Mouse (Mus musculus) C2C12 (cell line): ENCODE data around the gene Dach1. TPM values are rescaled to one million over a fixed set of nuclear protein-coding genes. Genes with fewer than 3 reads are reported as not detected.

Experiments
- H3K27me3 ChIP-seq: one replicate; pipeline ENCODE4 v1.6.1; 2011; ENCODE audit not compliant: control insufficient read depth, insufficient read depth, insufficient read length
- H3K36me3 ChIP-seq: one replicate; pipeline ENCODE4 v1.6.1; 2011; ENCODE audit not compliant: control insufficient read depth, insufficient read depth
- H3K4me3 ChIP-seq: one replicate; pipeline ENCODE4 v1.5.1; 2011; ENCODE audit warnings: mild to moderate bottlenecking, control low read depth; ENCODE audit not compliant: poor library complexity, insufficient read depth, severe bottlenecking
- H3K79me2 ChIP-seq: one replicate; pipeline ENCODE4 v1.6.1; 2011; ENCODE audit not compliant: control insufficient read depth, insufficient read depth
- H3K79me3 ChIP-seq: one replicate; pipeline ENCODE4 v1.6.1; 2011; ENCODE audit warnings: low read depth, control low read depth
- H3ac ChIP-seq: one replicate; pipeline ENCODE3; 2011; ENCODE audit warnings: low read depth; ENCODE audit not compliant: control insufficient read depth, insufficient read length
- CEBPB ChIP-seq: IDR thresholded peaks from one replicate; pipeline ENCODE4 v1.6.1; 2011; ENCODE audit warnings: low read depth, mild to moderate bottlenecking, control low read depth, moderate library complexity
- CTCF ChIP-seq: IDR thresholded peaks from one replicate; pipeline ENCODE4 v1.5.1; 2011; ENCODE audit not compliant: control insufficient read depth, insufficient read depth, insufficient read length
- FOSL1 ChIP-seq: IDR thresholded peaks from one replicate; pipeline ENCODE4 v1.8.0; 2011; ENCODE audit warnings: mild to moderate bottlenecking, low read length; ENCODE audit not compliant: poor library complexity, insufficient read depth, severe bottlenecking
- MAX ChIP-seq: IDR thresholded peaks from one replicate; pipeline ENCODE4 v1.6.1; 2011; ENCODE audit warnings: mild to moderate bottlenecking, control low read depth
- MYOD1 ChIP-seq: IDR thresholded peaks from one replicate; pipeline ENCODE4 v1.6.1; 2011; ENCODE audit warnings: low read depth; ENCODE audit not compliant: control insufficient read depth, insufficient read length
- MYOG ChIP-seq: IDR thresholded peaks from one replicate; pipeline ENCODE4 v1.6.1; 2011; ENCODE audit not compliant: control insufficient read depth, insufficient read length; ENCODE audit errors: extremely low read depth
- USF1 ChIP-seq: IDR thresholded peaks from one replicate; pipeline ENCODE4 v1.6.1; 2011; ENCODE audit warnings: low read depth, mild to moderate bottlenecking, control low read depth, moderate library complexity
- polyA plus RNA-seq: library from polyadenylated mRNA; unstranded; fragments of >200 nt; fragmentation: generic; extraction: Trizol; gene quantifications from one replicate; pipeline ENCODE4 v1.2.1, GENCODE M21; 2012; ENCODE audit warnings: missing spikeins

The Dach1 gene
- polyA plus RNA-seq, 1 experiment: not detected

- Histone ChIP-seq H3K4me3 (no peak overlapping the region), H3ac (no peak overlapping the region), H3K79me3 (no peaks in the 10 kb centered on the region), H3K36me3 (no peaks in the 10 kb centered on the region), H3K79me2 (no peaks in the 10 kb centered on the region), H3K27me3 (no peaks in the 10 kb centered on the region)
- TF ChIP-seq CEBPB: no peak
- TF ChIP-seq MYOG: no peak
- no peak for TF ChIP-seq MYOD1
- no peak for TF ChIP-seq CTCF
- no peak for TF ChIP-seq MAX
- TF ChIP-seq USF1: no peak
- no peak for TF ChIP-seq FOSL1
Observed at GRCm38 (mm10) chr14:98085141-98085540, 84.4 kb downstream of the Dach1 start.

GRCm38 (mm10) chr14:98084720-98085119, 84.8 kb downstream of the Dach1 start:
- Histone ChIP-seq H3K4me3 (no peak overlapping the region), H3K79me2 (no peaks in the 10 kb centered on the region), H3K79me3 (no peaks in the 10 kb centered on the region), H3ac (no peak overlapping the region), H3K36me3 (no peaks in the 10 kb centered on the region), H3K27me3 (no peaks in the 10 kb centered on the region)
- no peak for TF ChIP-seq CTCF
- no peak for TF ChIP-seq USF1
- no peak for TF ChIP-seq MYOD1
- TF ChIP-seq CEBPB: no peak
- no peak for TF ChIP-seq FOSL1
- no peak for TF ChIP-seq MYOG
- no peak for TF ChIP-seq MAX

- no peaks in the 10 kb centered on the region for H3K79me2 ChIP-seq
- no peak overlapping the region for H3ac ChIP-seq
- H3K36me3 ChIP-seq: no peaks in the 10 kb centered on the region
- TF ChIP-seq MYOG (no peak), CTCF (no peak), USF1 (no peak)
- H3K27me3 ChIP-seq: no peaks in the 10 kb centered on the region
- H3K4me3 ChIP-seq: no peak overlapping the region
- H3K79me3 ChIP-seq: no peaks in the 10 kb centered on the region
Observed at GRCm38 (mm10) chr14:98083419-98083818, 86.1 kb downstream of the Dach1 start.

- Histone ChIP-seq H3K27me3 (no peaks in the 10 kb centered on the region), H3K36me3 (no peaks in the 10 kb centered on the region), H3ac (no peak overlapping the region), H3K4me3 (no peak overlapping the region), H3K79me3 (no peaks in the 10 kb centered on the region), H3K79me2 (no peaks in the 10 kb centered on the region)
- TF ChIP-seq MYOD1 (no peak), FOSL1 (no peak), USF1 (no peak), MAX (no peak), CEBPB (no peak), MYOG (no peak), CTCF (no peak)
Observed at GRCm38 (mm10) chr14:98080014-98080413, 89.6 kb downstream of the Dach1 start.

GRCm38 (mm10) chr14:98077996-98078395, 91.6 kb downstream of the Dach1 start:
- Histone ChIP-seq H3ac (no peak overlapping the region), H3K36me3 (no peaks in the 10 kb centered on the region)

GRCm38 (mm10) chr14:98073421-98074080, 96.0 kb downstream of the Dach1 start:
- Histone ChIP-seq H3K79me2 (no peaks in the 10 kb centered on the region), H3K79me3 (no peaks in the 10 kb centered on the region), H3ac (no peak overlapping the region), H3K27me3 (no peaks in the 10 kb centered on the region), H3K4me3 (no peak overlapping the region), H3K36me3 (no peaks in the 10 kb centered on the region)
- TF ChIP-seq MYOG (no peak), MYOD1 (no peak), CTCF (no peak), CEBPB (no peak), MAX (no peak), FOSL1 (no peak), USF1 (no peak)

More at GRCm38 (mm10) chr14:98077996-98078395, 91.6 kb downstream of the Dach1 start:
- no peaks in the 10 kb centered on the region for H3K79me2 ChIP-seq
- H3K4me3 ChIP-seq: no peak overlapping the region
- TF ChIP-seq MAX: no peak
- TF ChIP-seq FOSL1: no peak
- no peak for TF ChIP-seq USF1
- TF ChIP-seq MYOG: no peak
- TF ChIP-seq CEBPB: no peak
- TF ChIP-seq CTCF: no peak
- H3K27me3 ChIP-seq: no peaks in the 10 kb centered on the region
- H3K79me3 ChIP-seq: no peaks in the 10 kb centered on the region
